Mouse (Mus musculus) cerebellum, postnatal 25 days (tissue): ENCODE measurements at regions not wholly inside any gene's neighbourhood (a gene's known extent, or its start where the extent isn't known, plus 50 kb on each side); places are given as distances from the start of the nearest gene placed in this dataset.

Experiments
- DNase-seq, 2 experiments: peaks; one replicate each; pipeline ENCODE4 v3.0.0; 2021; ENCODE audit warnings: mixed read lengths in 2 of 2

DNA sequence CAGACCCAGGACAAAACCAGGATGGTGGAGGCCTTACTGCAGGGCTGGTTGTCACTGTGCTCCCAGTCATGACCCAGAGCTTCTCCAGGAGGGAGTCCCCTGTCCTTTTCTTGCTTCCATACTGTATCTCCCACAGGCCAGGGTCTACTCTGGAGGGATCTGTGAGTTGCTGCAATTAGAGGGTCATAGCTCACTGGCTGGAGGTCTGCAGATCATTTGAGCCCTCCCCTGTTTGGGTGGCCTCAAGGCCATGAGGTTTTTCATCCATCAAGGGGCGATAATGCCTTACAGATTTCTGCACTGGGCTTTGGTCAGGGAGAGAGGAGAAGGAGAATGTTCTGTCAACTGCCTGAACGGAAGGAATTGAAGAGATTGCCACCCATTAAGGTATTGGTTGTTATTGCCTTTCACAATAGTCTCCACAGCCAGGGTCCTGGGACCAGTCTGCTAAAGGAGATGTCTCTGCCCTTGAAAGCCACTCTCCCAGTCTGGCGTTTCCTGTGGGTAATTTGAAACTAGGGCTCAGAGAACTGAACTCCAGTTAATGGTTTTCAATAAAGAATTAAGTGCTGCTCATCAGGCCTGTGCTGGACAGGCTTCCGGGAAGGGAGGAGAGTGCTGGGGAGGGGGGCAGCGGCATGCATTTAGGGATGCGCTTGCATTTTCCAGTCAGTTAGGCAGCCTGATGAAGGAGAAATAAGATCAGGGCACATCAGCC, 147.4 kb downstream of the Dmrta2 start:
- DNase-seq: no peak

- DNase-seq: no peak
Measured at GRCm38 (mm10) chr4:110127941-110128520, 150.2 kb downstream of the Dmrta2 start.

DNA sequence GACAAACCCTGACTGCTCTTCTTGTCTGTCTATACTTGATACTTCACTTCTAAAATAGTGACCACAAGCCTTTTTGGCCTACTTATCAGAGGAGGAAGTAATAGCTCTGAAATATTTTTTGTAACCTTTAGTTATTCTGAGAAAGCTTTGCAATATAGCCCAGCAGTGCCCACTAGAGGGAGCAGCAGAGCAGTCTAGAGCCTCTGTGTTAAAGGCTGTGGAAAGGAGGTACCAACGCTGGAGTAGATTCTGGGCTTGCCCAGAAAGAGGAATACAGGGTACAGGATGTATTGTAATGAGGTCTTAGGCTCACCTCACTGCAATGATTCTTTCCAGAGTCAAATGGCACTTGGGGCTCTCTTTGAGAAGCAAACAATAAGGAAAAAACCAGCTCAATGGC, 151.1 kb downstream of the Dmrta2 start:
- peak; percentile 76 to 87 for DNase-seq

DNA sequence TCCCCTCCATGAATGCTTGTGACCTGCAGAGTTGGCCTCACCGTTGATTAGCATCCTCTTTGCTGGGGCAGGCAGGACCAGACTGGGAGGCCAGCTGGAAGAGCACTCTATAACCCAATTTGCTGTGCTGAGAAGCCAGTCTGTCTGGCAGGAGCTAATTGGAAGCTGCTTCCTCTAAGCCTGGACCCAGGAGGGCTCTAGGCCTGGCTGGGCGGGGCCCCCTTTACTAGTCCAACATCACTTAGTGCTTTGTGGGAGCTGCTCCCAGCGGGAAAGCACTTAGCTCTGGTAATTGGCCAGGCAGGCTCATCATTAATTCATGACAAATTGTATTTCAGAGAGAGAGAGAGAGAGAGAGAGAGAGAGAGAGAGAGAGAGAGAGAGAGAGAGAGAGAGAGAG, 151.7 kb downstream of the Dmrta2 start:
- peak in 1 of 2 experiments; percentile 13 for DNase-seq

DNA sequence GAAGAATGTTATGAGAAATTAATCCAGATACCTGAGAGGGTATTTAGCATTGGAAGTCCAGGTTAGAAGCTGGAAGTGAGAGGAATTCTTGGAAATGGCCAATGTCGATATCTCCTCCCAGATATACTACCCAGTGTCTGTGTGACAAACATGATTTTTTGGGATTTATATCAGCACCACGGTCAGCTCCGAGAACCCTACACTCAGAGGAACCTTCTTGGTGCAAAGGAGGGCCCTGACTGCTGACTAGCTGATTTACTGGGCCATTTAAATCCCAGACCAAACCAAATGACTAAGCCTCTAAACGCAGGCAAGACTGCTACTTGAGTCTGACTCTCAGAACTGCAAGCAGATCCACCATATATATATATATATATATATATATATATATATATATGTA, 154.2 kb downstream of the Dmrta2 start:
- no peak for DNase-seq

DNA sequence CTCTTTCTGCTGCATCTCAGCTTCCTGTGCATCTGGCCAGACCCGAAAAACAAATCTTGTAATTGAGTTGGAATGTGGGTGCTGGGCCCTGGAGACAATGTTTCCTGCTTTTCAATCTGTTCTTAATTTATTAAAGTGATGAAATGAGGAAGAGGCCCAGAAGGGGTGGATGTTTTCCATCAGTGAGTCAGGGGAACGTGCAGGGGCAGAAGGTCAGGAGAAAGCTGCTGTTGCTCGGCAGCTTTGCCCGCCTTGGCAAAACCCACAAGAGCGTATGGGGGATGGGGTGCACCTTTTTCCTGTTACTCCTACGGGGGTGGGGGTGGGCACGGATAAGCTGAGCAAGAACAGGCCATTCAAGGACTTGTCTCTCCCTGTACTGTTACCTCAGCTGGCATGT, 156.2 kb downstream of the Dmrta2 start:
- DNase-seq: no peak

- DNase-seq: no peak
Measured at GRCm38 (mm10) chr4:110145229-110145628, 167.4 kb downstream of the Dmrta2 start.

DNA sequence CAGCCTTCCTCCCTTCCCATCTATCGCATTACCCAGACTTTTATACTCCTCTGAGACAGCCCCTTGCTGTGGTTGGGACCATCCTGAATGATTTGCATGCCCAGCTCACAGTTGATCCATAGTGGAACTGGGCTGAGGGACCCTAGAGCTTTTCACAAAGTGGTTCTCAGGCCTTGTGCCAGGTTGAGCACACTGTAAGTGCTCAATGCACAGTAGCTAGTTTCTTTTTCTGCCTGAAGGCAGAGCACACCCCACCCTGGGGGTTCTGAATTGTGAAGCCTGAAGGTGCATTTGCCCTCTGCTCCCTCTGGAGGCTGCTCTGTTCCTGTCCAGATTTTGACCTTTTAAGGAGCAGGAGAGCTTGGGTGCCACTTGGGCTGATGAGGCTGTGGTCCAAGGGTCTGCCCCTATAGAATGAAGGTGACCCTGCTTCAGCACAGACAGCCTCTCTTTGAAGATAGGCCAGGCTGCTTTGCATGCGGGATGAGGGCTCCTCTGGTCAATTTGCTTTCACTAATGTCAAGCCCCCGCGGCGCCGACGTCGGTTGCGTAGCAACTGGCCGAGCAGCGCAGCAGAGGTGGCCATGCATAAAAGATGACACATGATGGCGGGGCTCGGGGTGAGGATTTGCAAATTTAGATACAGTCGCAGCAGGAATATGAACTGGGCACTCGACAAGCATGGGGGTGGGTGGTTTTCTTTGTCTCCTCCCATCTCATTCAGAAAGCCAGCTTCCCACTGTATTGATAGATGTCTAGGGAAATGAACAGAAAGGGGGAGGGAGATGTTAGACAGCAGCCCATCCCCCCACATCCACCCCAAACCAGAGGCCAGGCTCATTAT, 174.5 kb downstream of the Dmrta2 start:
- peak; percentile 25 to 56 for DNase-seq
